ENCODE assay signal across 8 mouse cellular contexts in the genomic region with DNA sequence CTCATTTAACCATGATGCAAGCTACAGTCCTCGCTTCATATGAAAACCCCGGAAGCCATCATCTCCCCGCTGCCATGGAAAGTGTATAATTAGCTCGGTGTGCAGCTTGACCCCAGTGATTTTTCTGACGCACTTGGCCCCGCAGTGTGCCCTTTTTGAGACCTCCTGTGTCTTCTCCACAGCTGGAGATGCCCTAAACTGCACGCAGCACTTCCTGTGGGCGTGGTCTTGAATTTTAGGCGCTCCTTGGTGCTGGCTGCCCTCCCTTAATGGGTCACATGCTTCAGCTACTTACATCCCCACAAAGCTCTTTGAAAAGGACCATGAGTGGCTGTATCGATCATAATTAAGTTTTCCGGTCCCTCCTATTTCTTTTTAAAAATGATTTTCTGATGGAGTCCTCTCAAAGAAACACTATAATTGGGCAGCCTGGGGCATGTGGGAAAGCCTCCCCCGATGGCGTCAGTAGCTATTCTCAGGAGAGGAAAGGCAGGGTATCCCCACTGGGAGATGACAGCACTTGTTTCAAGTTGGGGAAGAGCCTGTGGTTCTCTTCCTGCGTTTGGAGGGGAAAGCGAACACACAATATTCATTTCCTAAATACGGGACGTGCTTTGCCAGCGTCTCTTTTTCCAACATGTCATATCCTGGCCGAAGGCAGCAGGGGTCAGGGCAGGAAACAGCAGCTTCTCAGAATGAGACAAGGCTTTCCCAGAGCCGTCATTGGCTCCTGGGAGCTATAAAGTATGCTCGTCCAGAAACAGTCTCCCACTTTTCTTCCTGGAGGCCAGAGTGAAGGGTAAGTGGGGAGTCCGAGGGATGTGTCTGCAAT. TPM values are rescaled to one million over a fixed set of nuclear protein-coding genes. Genes with fewer than 3 reads are reported as not detected.
DNase-seq lines count a peak whose midpoint lies in the region; ATAC-seq lines count a peak whose summit lies in the region.

Gene Apold1, plus strand, starts transcription at position 488 of the 832 bp plus-strand sequence.

- H3K9ac ChIP-seq in heart, embryonic 13.5 days = peak within 1 kb of the TSS; percentile 85
- H3K9ac ChIP-seq in kidney, embryonic 15.5 days = no peak within 1 kb of the TSS

- no peaks in the 10 kb centered on the region for H3K36me3 ChIP-seq in heart, embryonic 13.5 days
- no peaks in the 10 kb centered on the region for H3K36me3 ChIP-seq in kidney, embryonic 15.5 days

- H3K9me3 ChIP-seq in heart, embryonic 13.5 days = no peaks in the 10 kb centered on the region
- no peaks in the 10 kb centered on the region for H3K9me3 ChIP-seq in kidney, embryonic 15.5 days (replicated peaks)

- H3K4me3 ChIP-seq in heart, embryonic 13.5 days = peak within 1 kb of the TSS; percentile 70
- peak within 1 kb of the TSS; percentile 63 for H3K4me3 ChIP-seq in kidney, embryonic 15.5 days (replicated peaks)

- no peak for ATAC-seq in heart, embryonic 13.5 days (ENCODE audit: extremely low read depth, insufficient number of reproducible peaks, low FRiP score, low TSS enrichment)
- ATAC-seq in kidney, embryonic 15.5 days (replicated peaks; ENCODE audit: low FRiP score) = no peak

- peaks cover 31% of the 10 kb centered on the region for H3K4me1 ChIP-seq in heart, embryonic 13.5 days
- peaks cover 28% of the 10 kb centered on the region for H3K4me1 ChIP-seq in kidney, embryonic 15.5 days

- peak; percentile 79 for DNase-seq in ES-CJ7 (ENCODE audit: low read depth, low spot score)
- peak; percentile 45 for DNase-seq in c-Kit-positive CD71-positive TER-119-positive erythroid progenitor cells, embryonic 14.5 days (ENCODE audit: low spot score)
- DNase-seq in lung, postnatal 14 days = peak; percentile 25
- DNase-seq in spleen, postnatal 36 days (ENCODE audit: low spot score in 2 of 2) = peak; percentile 46 to 51
- no peak for DNase-seq in left cerebral cortex, adult 11 months (ENCODE audit: low spot score)
- no peak for DNase-seq in ovary, postnatal 36 days (ENCODE audit: low spot score)

- peak within 1 kb of the TSS; percentile 88 for H3K4me2 ChIP-seq in heart, embryonic 13.5 days
- peak within 1 kb of the TSS; percentile 94 for H3K4me2 ChIP-seq in kidney, embryonic 15.5 days

- H3K27ac ChIP-seq in heart, embryonic 13.5 days (replicated peaks) = peak within 1 kb of the TSS; percentile 64
- H3K27ac ChIP-seq in kidney, embryonic 15.5 days = peak within 1 kb of the TSS; percentile 55

- H3K27me3 ChIP-seq in heart, embryonic 13.5 days (replicated peaks) = no peaks in the 10 kb centered on the region
- no peaks in the 10 kb centered on the region for H3K27me3 ChIP-seq in kidney, embryonic 15.5 days

- 38% methylated on average over 22 of the region's 22 CpGs for WGBS in heart, embryonic 13.5 days
- 45% methylated on average over 22 of the region's 22 CpGs for WGBS in kidney, embryonic 15.5 days

RNA-seq across cellular contexts. Expression of gene Apold1, which starts in this region (rescaled TPM):
- polyA plus RNA-seq in heart, embryonic 13.5 days (2015; fragmentation: Nextera tagmentation; extraction: Ambion mirVana) = 6.8 and 7.8 TPM in 2 replicates
- polyA plus RNA-seq in kidney, embryonic 15.5 days (2015; fragmentation: Nextera tagmentation; extraction: Ambion mirVana) = 3.9 and 4.6 TPM in 2 replicates

Comparison
In these comparisons a context has a peak if more than half of its experiments do, and no peak if none do; other contexts are left out.
1. DNase-seq: peak in ES-CJ7 (single experiment), c-Kit-positive CD71-positive TER-119-positive erythroid progenitor cells, embryonic 14.5 days (single experiment), lung, postnatal 14 days (single experiment) and spleen, postnatal 36 days (2 of 2); none in left cerebral cortex, adult 11 months (single experiment) and ovary, postnatal 36 days (single experiment).